Mouse (Mus musculus) limb, embryonic 11.5 days (tissue): ENCODE results near the gene Rap1gds1. TPM values are rescaled to one million over a fixed set of nuclear protein-coding genes. Genes with fewer than 3 reads are reported as not detected.
A peak's percentile ranks its signal among the peaks of the same experiment; 100 is the strongest.

ENCODE experiments used
- ATAC-seq: fragments of 200-750 bp; cut with Nextera tagmentation; 2 replicates; pipeline ENCODE4 v1.8.0; 2017; ENCODE audit warnings: low read depth; ENCODE audit not compliant: insufficient number of reproducible peaks, low FRiP score, low TSS enrichment
- DNase-seq: peaks from one replicate; pipeline ENCODE4 v3.0.0-alpha.2; 2015; ENCODE audit warnings: low spot score
- H3K27ac ChIP-seq: fragments of 300-500 bp; sonication (generic); replicated peaks from 2 replicates; pipeline ENCODE4 v1.5.1; 2014; ENCODE audit warnings: low read depth, mild to moderate bottlenecking, low read length
- H3K27me3 ChIP-seq: fragments of 300-500 bp; sonication (generic); 2 replicates; pipeline ENCODE4 v1.6.1; 2014; ENCODE audit warnings: mild to moderate bottlenecking, low read length, mixed read lengths; ENCODE audit not compliant: control insufficient read depth, insufficient read depth
- H3K36me3 ChIP-seq: fragments of 300-500 bp; sonication (generic); 2 replicates; pipeline ENCODE4 v1.6.1; 2014; ENCODE audit warnings: mild to moderate bottlenecking, low read length, moderate library complexity, mixed read lengths; ENCODE audit not compliant: control insufficient read depth, insufficient read depth
- H3K4me1 ChIP-seq: fragments of 300-500 bp; sonication (generic); 2 replicates; pipeline ENCODE4 v1.6.1; 2014; ENCODE audit warnings: low read length, mixed read lengths; ENCODE audit not compliant: control insufficient read depth, insufficient read depth
- H3K4me2 ChIP-seq: fragments of 300-500 bp; sonication (generic); 2 replicates; pipeline ENCODE4 v1.6.1; 2014; ENCODE audit warnings: low read depth, mild to moderate bottlenecking, moderate library complexity; ENCODE audit not compliant: severe bottlenecking
- H3K4me3 ChIP-seq: fragments of 300-500 bp; sonication (generic); 2 replicates; pipeline ENCODE4 v1.5.1; 2014; ENCODE audit warnings: low read depth, low read length
- H3K9ac ChIP-seq: fragments of 300-500 bp; sonication (generic); 2 replicates; pipeline ENCODE4 v1.6.1; 2014; ENCODE audit warnings: mild to moderate bottlenecking, low read length
- H3K9me3 ChIP-seq: fragments of 300-500 bp; sonication (generic); 2 replicates; pipeline ENCODE4 v1.6.1; 2016; ENCODE audit warnings: low read length; ENCODE audit not compliant: control insufficient read depth
- WGBS: fragments of 180-500 bp; shearing (Covaris S2); extraction: QIAGEN DNeasy Blood & Tissue Kit; methylation state at CpG from one replicate; pipeline ENCODE4 v1.1.7; 2014; 5-methylcytosine and 5-hydroxymethylcytosine counted together
- polyA plus RNA-seq: library from polyadenylated mRNA; unstranded; fragments of >200 nt; fragmentation: Nextera tagmentation; extraction: Ambion mirVana; gene quantifications from 2 replicates; pipeline ENCODE4 v1.2.1, GENCODE M21; 2014

The Rap1gds1 gene
- polyA plus RNA-seq, 1 experiment from 2014 or later = 53.5 TPM

DNA sequence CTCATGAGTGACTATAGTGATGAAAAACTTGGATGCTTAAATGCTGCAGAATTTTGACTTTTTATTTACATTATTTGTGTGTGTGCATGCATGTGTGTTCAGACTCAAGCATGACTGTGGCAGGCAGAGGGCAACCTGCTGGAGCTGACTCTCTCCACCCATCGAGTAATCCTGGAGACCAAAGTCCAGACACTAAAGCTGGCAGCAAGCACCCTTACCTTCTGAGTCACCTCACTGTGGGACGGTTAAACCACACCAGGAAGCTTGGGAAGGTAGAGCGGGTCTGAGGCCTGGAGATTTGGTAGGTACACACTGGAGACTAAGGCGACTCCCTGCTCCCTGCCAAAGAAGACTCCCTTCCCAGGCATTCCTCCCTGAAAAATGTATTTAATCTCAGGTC lies 38.0 kb downstream of the Rap1gds1 start:
- no peak overlapping the region for H3K4me3 ChIP-seq
- WGBS = 88% methylated on average over 4 of the region's 4 CpGs
- ATAC-seq = 0 out of 2 replicates have a peak, but pooled peaks have one; percentile 26

DNA sequence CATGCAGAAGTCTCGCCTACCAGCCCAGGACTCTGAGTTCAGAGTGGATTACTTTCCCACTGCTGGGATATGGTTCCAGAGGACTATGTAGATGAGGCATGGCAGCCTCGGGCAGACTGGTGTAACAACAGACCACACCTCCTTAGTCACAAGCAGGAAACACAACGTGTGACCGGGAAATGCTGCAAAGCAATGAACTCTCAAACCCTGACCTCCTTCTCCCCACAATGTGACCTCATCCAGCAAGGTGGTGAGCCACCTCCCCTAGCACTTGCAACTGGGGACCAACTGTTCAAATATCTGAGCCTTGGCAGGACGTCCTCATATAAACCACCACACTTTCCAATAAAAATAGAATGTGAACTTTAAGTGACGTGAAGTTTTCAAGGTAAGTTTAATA lies 41.8 kb downstream of the Rap1gds1 start:
- no peak for ATAC-seq
- no peak overlapping the region for H3K4me3 ChIP-seq
- no peaks in the 10 kb centered on the region for H3K27me3 ChIP-seq
- H3K9me3 ChIP-seq = no peaks in the 10 kb centered on the region
- no peak overlapping the region for H3K4me2 ChIP-seq
- H3K9ac ChIP-seq = no peak overlapping the region
- 0 out of 2 replicates have a peak, but pooled peaks cover 2% of the 10 kb centered on the region for H3K36me3 ChIP-seq
- H3K27ac ChIP-seq = no peak overlapping the region
- WGBS = 78% methylated on average over 6 of the region's 6 CpGs
- DNase-seq = no peak
- H3K4me1 ChIP-seq = no peaks in the 10 kb centered on the region

More for the DNA sequence above, 38.0 kb downstream of the Rap1gds1 start:
- Histone ChIP-seq H3K9me3 (no peaks in the 10 kb centered on the region), H3K36me3 (0 out of 2 replicates have a peak, but pooled peaks cover 2% of the 10 kb centered on the region), H3K27me3 (no peaks in the 10 kb centered on the region), H3K4me1 (no peaks in the 10 kb centered on the region), H3K27ac (no peak overlapping the region), H3K4me2 (no peak overlapping the region), H3K9ac (no peak overlapping the region)
- no peak for DNase-seq

DNA sequence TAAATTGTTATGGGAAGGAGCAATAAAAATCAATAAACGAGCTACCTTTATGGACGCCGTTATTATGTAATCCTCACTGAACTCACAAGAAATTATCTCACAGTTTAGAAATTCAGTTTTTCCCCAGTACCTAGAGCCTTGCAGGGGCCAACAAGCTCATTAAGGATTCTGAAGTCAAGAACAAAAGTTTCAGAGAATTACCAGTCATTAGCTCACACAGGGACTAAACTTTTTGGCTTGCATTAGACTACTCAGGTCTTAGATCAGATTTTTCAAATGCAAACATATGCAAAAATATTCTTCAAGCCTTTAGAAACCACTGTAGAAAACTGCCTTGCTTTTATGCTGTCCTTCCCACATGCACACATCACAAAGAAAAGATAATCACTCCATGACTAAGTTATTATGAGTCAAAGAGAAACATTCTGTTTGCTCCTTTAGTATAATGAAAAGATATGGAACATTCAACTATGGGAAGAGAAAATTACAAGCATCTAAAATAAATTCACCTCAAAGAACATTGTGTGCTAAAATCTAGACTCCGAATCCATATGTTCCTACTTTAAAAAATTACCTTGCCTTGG lies 44.3 kb downstream of the Rap1gds1 start:
- H3K27ac ChIP-seq = no peak overlapping the region
- no peaks in the 10 kb centered on the region for H3K27me3 ChIP-seq
- no peak overlapping the region for H3K4me3 ChIP-seq
- no peaks in the 10 kb centered on the region for H3K4me1 ChIP-seq
- 0 out of 2 replicates have a peak, but pooled peaks cover 2% of the 10 kb centered on the region for H3K36me3 ChIP-seq
- 88% methylated on average over 4 of the region's 4 CpGs for WGBS
- no peak overlapping the region for H3K9ac ChIP-seq
- ATAC-seq = no peak
- no peaks in the 10 kb centered on the region for H3K9me3 ChIP-seq
- H3K4me2 ChIP-seq = no peak overlapping the region
- DNase-seq = no peak

DNA sequence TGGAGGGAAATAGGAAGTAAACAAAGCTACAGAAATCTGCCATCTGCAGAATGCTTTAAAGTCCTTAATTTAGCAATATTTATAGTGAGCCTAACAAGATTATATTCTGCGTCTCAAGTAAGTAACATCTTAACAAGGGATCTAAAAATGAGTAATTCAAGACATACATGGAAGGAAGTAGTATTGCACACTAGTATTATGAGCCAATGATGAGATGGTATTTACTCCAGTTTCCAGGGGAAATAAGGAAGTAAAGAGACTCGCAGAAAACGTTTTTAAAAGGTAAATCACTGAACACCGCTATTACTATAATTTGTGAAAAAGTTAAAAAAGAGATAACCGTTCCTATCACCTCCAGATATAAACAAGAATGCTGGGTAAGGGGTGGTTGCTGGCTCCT lies 49.9 kb downstream of the Rap1gds1 start:
- Histone ChIP-seq H3K4me1 (no peaks in the 10 kb centered on the region), H3K36me3 (no peaks in the 10 kb centered on the region), H3K27ac (no peak overlapping the region), H3K9ac (no peak overlapping the region), H3K27me3 (no peaks in the 10 kb centered on the region), H3K4me3 (no peak overlapping the region), H3K4me2 (no peak overlapping the region), H3K9me3 (no peaks in the 10 kb centered on the region)
- ATAC-seq (no peak), DNase-seq (no peak)
- 81% methylated on average over 5 of the region's 5 CpGs for WGBS

DNA sequence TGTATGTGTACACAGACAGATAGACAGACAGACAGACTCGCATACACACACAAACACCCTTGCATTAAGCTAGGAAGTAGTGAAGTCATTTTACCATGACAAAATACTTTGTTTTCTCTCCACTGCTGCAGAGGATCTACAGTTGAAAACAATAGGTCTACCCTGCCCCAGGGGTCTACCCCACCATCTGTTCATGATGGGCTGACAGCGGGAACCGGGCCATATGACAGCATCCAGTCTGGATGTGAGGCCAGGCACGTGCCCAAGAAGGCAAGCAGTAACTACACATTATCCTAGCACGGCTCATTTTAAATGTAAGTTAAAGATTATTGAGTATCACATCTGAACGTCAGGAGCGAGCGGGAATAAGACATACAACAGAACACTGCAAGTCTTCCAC lies 51.4 kb downstream of the Rap1gds1 start:
- H3K9ac ChIP-seq = no peak overlapping the region
- H3K27ac ChIP-seq = no peak overlapping the region
- H3K4me1 ChIP-seq = no peaks in the 10 kb centered on the region
- H3K36me3 ChIP-seq = no peaks in the 10 kb centered on the region
- H3K4me3 ChIP-seq = no peak overlapping the region
- no peak for ATAC-seq
- no peaks in the 10 kb centered on the region for H3K9me3 ChIP-seq
- H3K4me2 ChIP-seq = no peak overlapping the region
- no peak for DNase-seq
- no peaks in the 10 kb centered on the region for H3K27me3 ChIP-seq
- 88% methylated on average over 8 of the region's 8 CpGs for whole genome bisulfite sequencing

DNA sequence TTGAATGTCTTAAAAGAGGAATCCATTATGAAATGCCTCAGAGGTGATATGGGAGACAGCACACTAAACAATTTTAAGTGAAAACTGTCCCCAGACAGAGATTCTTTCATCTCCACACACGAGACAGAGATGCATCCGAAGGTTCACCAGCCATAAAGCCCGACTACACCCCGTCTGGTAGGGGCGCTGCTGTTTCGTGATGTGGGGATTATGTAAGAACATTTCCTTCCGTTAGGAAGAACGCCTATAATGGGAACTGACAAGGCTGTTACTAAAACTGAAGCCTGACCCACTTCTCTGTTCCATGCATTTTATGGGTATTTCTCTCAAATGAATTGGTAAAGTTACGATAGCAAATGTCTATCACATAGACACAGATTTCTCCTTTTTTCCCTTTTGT lies 62.6 kb downstream of the Rap1gds1 start:
- 88% methylated on average over 9 of the region's 9 CpGs for WGBS
- Histone ChIP-seq H3K9ac (no peak overlapping the region), H3K4me3 (no peak overlapping the region), H3K36me3 (no peaks in the 10 kb centered on the region), H3K27me3 (no peaks in the 10 kb centered on the region), H3K4me2 (no peak overlapping the region), H3K27ac (no peak overlapping the region), H3K9me3 (no peaks in the 10 kb centered on the region), H3K4me1 (no peaks in the 10 kb centered on the region)
- ATAC-seq (no peak), DNase-seq (no peak)

DNA sequence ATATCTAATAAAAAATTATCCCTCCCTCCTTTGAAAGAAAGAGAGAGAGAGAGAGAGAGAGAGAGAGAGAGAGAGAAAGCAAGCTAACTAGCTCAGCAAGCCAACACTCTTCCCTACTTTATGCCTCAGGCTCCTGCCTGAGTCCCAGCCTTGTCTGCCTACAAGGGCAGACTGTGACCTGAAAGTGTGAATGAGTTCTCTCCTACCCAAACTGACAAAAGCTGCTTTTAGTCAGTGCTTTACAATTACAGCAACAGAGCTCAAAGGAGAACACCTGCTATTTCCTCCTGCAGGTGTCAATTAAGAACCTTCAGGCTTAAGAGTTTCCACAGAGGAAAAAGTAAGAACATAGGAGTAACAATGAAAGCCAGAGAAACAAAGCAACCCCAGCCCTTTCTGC lies 69.3 kb downstream of the Rap1gds1 start:
- H3K27ac ChIP-seq = no peak overlapping the region
- DNase-seq = no peak
- no peaks in the 10 kb centered on the region for H3K36me3 ChIP-seq
- no peak overlapping the region for H3K4me2 ChIP-seq
- no peak overlapping the region for H3K9ac ChIP-seq
- no peaks in the 10 kb centered on the region for H3K4me1 ChIP-seq
- ATAC-seq = 0 out of 2 replicates have a peak, but pooled peaks have one; percentile 57
- no peak overlapping the region for H3K4me3 ChIP-seq
- H3K27me3 ChIP-seq = no peaks in the 10 kb centered on the region
- H3K9me3 ChIP-seq = no peaks in the 10 kb centered on the region

DNA sequence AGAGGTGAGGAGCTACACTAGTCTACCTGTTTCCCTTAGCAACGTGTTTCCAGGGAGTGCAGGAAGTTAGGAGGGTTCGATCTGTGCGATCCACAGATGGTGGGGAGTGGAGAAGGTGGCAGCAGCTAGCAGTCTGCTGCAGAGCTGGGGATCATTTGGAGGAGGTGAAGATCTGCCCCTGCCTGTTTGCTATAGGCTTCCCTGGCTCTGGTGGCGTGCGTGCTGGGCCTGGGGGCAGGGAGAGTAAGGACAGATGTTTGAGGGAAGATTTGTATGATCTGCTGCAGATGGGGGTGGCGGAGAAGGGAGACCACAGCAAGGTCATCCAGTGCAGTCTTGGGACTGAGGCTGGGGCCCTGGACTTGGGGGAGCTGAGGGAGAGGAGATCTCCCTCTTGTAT lies 72.2 kb downstream of the Rap1gds1 start:
- 77% methylated on average over 6 of the region's 6 CpGs for WGBS
- Histone ChIP-seq H3K9me3 (no peaks in the 10 kb centered on the region), H3K4me3 (no peak overlapping the region), H3K4me1 (no peaks in the 10 kb centered on the region), H3K27ac (no peak overlapping the region), H3K36me3 (no peaks in the 10 kb centered on the region), H3K9ac (no peak overlapping the region), H3K27me3 (no peaks in the 10 kb centered on the region), H3K4me2 (no peak overlapping the region)
- ATAC-seq (no peak), DNase-seq (no peak)
